Mouse (Mus musculus) bone marrow macrophage, adult 2 months (primary cell): ENCODE results near the gene Commd4. TPM values are rescaled to one million over a fixed set of nuclear protein-coding genes. Genes with fewer than 3 reads are reported as not detected.

Experiments
- H3K27ac ChIP-seq: 2 replicates; pipeline ENCODE4 v1.5.1; 2012; ENCODE audit warnings: low read depth, low read length; ENCODE audit not compliant: insufficient read depth
- H3K4me1 ChIP-seq: 2 replicates; pipeline ENCODE4 v1.6.1; 2012; ENCODE audit warnings: low read length; ENCODE audit not compliant: control insufficient read depth, insufficient read depth
- H3K4me3 ChIP-seq: 2 replicates; pipeline ENCODE4 v1.5.1; 2012; ENCODE audit warnings: mild to moderate bottlenecking, low read length, moderate library complexity; ENCODE audit not compliant: insufficient read depth
- CTCF ChIP-seq: IDR thresholded peaks from 2 replicates; pipeline ENCODE4 v1.5.1; 2012; ENCODE audit warnings: low read depth, mild to moderate bottlenecking, low read length, moderate library complexity
- POLR2A ChIP-seq: IDR thresholded peaks from 2 replicates; pipeline ENCODE4 v1.6.1; 2012; ENCODE audit warnings: mild to moderate bottlenecking, low read depth, low read length, borderline replicate concordance
- polyA plus RNA-seq: library from polyadenylated mRNA; stranded (reverse); fragments of >200 nt; gene quantifications from 2 replicates; pipeline ENCODE4 v1.2.4, GENCODE M21; 2012; ENCODE audit not compliant: missing spikeins, insufficient read depth, insufficient read length

Gene Commd4
- polyA plus RNA-seq, 1 experiment = 71.5 TPM

DNA sequence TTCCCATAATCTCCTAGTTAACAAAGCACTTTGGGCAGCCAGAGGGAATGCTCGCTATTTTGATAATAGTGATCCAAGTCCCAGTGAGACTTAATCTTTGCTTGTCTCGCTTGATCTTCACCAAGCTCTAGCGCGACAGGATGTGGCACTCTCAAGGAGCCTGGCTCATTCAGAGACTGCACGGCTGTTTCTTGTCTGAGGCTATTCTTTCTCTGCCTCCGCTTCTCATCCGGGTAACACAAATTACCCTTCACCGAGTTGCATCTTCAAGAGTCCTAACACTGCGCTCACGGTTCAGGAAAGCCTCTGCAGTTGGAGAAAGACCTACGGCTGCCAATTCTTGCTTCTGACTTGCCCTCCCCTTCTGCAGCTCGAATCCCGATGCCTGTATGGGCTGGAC, 632 bp downstream of the Commd4 start:
- Histone ChIP-seq H3K27ac (peak overlapping the region; percentile 79), H3K4me1 (peaks cover 15% of the 10 kb centered on the region), H3K4me3 (peak overlapping the region; percentile 74)
- no peak for TF ChIP-seq POLR2A
- TF ChIP-seq CTCF = no peak

DNA sequence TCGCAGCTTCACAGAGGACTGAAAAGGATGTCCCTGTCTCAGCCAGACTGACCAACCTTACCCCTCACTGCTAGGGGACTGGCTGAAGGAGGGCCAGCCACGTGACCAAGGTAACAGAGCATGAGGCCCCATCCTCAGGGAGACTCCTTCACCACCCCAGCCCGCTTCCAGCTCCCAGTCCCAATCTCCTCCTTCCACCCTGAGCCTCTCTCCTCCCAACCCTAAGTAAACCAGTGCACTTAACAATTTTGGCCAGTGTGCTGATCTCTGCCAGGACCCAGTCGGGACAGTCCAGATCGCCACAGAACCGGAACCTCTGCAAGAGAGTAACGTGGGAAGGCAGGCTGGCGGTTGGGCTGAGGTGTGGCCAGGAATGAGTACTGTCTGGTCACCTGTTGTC, 1.3 kb downstream of the Commd4 start:
- Histone ChIP-seq H3K27ac (no peak overlapping the region), H3K4me3 (peak overlapping the region; percentile 74), H3K4me1 (peaks cover 15% of the 10 kb centered on the region)
- no peak for TF ChIP-seq CTCF

DNA sequence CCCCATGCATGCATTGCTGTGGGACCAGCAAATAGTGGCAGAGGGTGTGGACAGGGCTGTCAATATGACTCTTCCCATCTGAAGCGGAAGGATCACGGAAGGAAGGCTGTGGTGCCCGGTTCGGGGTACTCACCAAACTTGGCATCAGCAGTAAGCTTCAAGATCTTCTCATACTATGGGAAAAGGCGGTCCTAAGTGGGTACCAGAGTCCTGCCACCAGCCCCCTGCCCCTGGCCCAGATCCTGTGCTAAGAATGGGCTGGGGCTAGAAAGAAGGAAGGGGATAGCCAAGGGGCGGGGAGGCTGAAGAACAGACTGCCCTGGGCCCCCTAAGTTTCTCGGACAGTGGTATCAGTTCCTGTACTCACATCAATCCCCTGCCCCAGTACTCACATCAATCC, 1.7 kb downstream of the Commd4 start:
- no peak overlapping the region for H3K27ac ChIP-seq
- peaks cover 15% of the 10 kb centered on the region for H3K4me1 ChIP-seq
- TF ChIP-seq CTCF (no peak), POLR2A (no peak)
- no peak overlapping the region for H3K4me3 ChIP-seq

DNA sequence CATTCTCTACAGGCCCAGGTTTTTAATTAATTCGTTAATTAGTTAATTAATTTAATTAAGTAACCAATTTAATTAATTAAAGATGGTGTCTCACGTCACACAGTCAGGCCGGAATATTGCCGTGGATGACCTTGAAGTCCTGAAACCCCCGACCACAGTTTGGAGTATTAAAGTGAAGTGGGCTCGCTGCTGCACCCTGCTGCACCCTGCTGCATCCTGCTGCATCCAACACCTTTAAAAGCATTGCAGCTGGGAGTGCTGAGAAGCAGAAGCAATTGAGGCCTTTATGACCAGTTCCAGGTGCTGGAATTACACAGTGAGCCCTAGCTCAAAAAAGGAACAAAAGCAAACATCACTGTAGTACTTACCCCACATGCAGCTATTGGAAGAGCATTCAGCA, 5.8 kb downstream of the Commd4 start:
- no peak for TF ChIP-seq POLR2A
- TF ChIP-seq CTCF = no peak
- Histone ChIP-seq H3K4me1 (peaks cover 13% of the 10 kb centered on the region), H3K4me3 (no peak overlapping the region), H3K27ac (no peak overlapping the region)

DNA sequence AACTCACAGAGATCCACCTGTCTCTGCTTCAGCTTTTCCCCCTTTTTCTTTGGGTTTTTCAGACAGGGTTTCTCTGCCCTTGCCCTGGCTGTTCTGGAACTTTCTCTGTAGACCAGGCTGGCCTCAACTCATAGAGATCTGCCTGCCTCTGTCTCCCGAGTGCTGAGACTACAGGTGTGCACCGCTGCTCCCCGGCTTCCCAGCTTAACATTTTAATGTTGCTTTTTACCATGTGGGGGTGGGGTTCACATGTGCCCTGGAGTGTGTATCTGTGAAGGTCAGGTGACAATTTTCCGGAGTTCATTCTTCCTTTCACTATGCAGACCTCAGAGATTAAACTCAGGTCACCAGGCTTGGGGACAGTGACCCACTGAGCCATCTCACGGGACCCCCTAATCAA, 7.9 kb downstream of the Commd4 start:
- Histone ChIP-seq H3K4me3 (no peak overlapping the region), H3K4me1 (peaks cover 11% of the 10 kb centered on the region), H3K27ac (no peak overlapping the region)
- no peak for TF ChIP-seq POLR2A

DNA sequence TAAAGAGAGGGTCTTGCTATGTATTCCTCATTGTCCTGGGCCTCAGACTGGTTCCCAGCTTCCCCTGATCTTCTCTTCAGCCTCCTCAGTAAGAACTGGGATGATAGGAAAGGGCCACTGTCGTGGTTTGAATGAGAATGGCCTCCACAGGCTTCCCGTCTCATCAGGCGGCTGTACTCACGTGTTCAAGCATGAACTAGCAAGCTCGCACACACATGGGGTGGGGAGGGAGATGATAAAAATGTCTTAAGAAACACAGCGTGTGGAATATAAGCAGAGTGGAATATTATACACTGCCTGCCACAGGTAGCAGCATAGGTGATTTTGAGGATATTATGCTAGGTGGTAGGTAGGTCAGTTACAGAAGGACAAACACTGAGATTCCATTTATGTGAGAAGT, 9.1 kb downstream of the Commd4 start:
- Histone ChIP-seq H3K4me3 (peak overlapping the region; percentile 73; the same call in 1 of the 2 replicates), H3K27ac (no peak overlapping the region), H3K4me1 (peaks cover 11% of the 10 kb centered on the region)
- no peak for TF ChIP-seq CTCF
- TF ChIP-seq POLR2A = no peak

DNA sequence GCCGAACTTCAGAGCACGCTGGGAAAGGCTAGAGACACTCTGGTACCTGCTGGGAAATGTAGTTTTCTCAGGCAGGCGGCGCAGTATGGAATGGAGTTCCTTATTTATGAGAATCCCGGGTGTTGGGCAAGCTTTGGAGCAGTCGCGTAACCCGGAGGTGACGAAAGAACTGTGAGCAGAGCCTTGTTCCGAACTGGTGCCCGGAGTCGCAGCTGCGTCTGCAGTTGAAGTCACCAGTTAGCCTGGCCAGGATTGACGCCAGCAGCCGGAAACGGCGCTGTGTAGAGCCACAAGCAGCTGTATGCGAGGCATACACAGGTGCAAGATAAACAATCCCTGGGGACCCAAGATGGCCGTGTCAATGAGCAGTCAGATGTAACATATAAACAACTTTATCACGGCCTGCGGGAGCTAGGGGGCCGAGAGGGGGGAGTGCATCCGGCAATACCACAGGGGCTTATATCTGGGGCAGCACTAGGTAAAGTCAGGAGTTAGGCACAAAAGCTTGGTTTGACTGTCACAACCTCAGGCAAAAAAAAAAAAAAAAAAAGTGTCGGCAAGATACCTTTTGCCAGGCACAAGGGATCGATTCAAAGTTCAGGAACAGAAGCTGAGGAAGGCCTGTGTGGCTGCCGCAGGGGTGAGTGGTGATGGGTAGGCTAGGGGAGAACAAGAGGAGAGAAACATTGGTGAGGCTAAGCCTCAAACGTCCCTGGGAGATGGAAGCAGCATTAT, 9.8 kb downstream of the Commd4 start, which contains the start of gene Neil1:
Neil1 (minus strand) TSS at position 162 of the 735 bp plus-strand sequence.
- TF ChIP-seq CTCF = no peak
- TF ChIP-seq POLR2A = no peak; the same call in 1 of the 2 replicates
- H3K4me1 ChIP-seq = peaks cover 11% of the 10 kb centered on the region
- peak within 1 kb of the TSS; percentile 73 for H3K4me3 ChIP-seq
- peak within 1 kb of the TSS; percentile 76 for H3K27ac ChIP-seq

DNA sequence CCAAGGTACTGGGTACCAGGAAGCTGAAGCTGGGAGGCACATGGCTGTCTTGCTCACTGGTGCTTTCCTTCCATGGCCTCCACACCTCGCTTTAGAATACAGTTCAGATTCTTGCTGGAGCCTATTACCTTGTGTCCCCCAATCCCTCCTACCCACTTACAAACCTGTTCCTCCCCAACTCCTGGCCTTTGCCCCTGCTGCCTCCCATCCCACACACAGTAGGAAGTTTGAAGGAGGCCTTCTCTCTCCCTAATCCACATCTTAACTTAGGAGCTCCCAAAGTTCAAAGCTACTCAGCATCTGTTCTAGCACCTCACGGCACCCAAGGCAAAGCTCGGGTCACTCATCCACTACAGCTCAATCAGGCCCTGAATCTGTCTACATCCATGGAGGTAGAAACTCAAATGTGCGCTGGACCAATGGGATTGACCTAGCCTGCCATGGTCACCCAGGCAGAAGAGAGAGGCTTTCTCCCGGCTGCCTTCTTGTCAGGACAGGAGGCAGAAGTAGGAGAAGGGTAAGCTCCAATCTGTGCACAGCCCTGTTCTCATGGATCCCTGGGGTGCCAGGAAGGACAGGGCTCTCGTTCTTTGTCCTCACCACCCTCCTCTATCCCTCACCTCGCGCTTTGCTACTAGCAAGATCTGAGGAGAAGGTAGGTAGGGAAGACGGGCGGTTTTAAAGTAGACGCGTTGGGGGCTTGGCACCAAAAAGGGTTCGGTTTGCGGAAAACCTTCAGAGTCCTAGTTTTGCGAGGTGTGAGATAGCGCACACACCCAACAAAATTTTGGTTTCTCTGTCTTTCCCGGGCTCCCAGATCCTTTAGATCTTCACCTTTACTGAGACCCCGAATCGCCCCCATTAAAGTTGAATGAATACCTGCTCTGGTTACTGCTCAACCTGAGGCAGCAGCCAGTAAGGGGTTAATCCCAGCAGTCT, 10.7 kb downstream of the Commd4 start:
- Histone ChIP-seq H3K4me1 (peaks cover 15% of the 10 kb centered on the region), H3K27ac (peak overlapping the region; percentile 51), H3K4me3 (peak overlapping the region; percentile 73)
- TF ChIP-seq CTCF (no peak), POLR2A (no peak)

DNA sequence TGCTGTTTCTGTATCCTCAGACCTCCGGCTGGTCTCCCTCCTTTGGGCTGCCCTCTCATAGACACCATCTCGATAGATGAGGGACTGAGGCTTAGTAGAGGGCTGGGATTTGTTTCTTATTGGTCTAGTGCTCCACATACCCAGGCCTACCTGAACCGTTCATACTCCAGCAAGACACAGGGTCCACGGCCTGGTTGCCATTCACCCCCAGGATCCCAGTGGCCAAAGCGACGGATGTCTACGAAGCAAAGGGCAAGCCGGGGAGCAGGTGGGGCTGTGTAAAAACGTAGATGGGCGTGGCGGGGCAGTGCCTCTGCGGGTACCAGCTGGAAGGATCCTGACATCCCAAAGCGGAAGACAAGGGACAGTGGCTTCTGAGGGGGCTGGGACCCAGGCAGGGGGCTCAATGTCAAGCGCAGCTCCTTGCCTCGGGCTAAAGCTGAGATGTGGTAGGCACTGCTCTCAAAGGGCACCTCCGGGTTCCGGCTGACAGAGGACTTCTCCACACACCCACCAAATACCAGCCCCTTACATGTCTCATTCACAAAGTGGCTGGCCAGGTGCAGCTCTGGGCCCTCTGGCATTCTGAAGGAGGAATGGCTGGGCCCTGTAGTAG, 11.6 kb downstream of the Commd4 start:
- Histone ChIP-seq H3K4me3 (peak overlapping the region; percentile 73; the same call in 1 of the 2 replicates), H3K27ac (no peak overlapping the region), H3K4me1 (peaks cover 23% of the 10 kb centered on the region)
- TF ChIP-seq CTCF (no peak), POLR2A (no peak)
